Mouse (Mus musculus) T-helper 17 cell (primary cell): ENCODE measurements around the gene Tnfrsf14.

Source experiments
- in situ Hi-C, 2 experiments: fragments of 300-600 bp; cut with MboI, MseI; formaldehyde crosslinking; loops; 1 replicate in 1 of 2; 2 replicates in 1 of 2; pipeline ENCODE4 v1.15.1; 2025; ENCODE audit warnings: high pct_unique_total_duplicates in 2 of 2

The Tnfrsf14 gene

GRCm38 (mm10) chr4:154885416-154885815 lies 42.9 kb downstream of the Tnfrsf14 start:
- in situ Hi-C loops = no loop called here

- in situ Hi-C loops = no loop called here
Observed at GRCm38 (mm10) chr4:154882014-154882659, 46.2 kb downstream of the Tnfrsf14 start.

GRCm38 (mm10) chr4:154880730-154881129 lies 47.6 kb downstream of the Tnfrsf14 start:
- in situ Hi-C loops = no loop called here

GRCm38 (mm10) chr4:154877864-154878548 lies 50.4 kb downstream of the Tnfrsf14 start:
- in situ Hi-C loops = loop anchor here in 1 of 2 experiments (5.0 kb wide), 1 partner anchor 74 kb away; no protein-coding TSS in a partner anchor

GRCm38 (mm10) chr4:154873186-154873585 lies 55.2 kb downstream of the Tnfrsf14 start:
- in situ Hi-C loops = loop anchor here in 1 of 2 experiments (5.0 kb wide), 1 partner anchor 51 kb away; no protein-coding TSS in a partner anchor
